ENCODE assay signal across 14 mouse cellular contexts in genomic region chr10:108601672-108602412, GRCm38 (mm10).
DNase-seq lines count a peak whose midpoint lies in the region; ATAC-seq and TF ChIP-seq lines count a peak whose summit lies in the region.
"Had no signal": no experiment of that assay in that cellular context is flagged by ENCODE, and none has a peak within 500 bp of the region (broad histone marks: within the 10 kb centered on the region; RNA-seq: fewer than 3 reads in every experiment).

No protein-coding gene starts in this region.

- H3K9ac ChIP-seq in hindbrain, embryonic 13.5 days = no peak overlapping the region
- H3K9ac ChIP-seq in hindbrain, embryonic 12.5 days = no peak overlapping the region
- no peak overlapping the region for H3K9ac ChIP-seq in neural tube, embryonic 15.5 days (replicated peaks)
- no peak overlapping the region for H3K9ac ChIP-seq in heart, embryonic 14.5 days (ENCODE audit: low read length)
- H3K9ac ChIP-seq: intestine, embryonic 15.5 days; limb, embryonic 13.5 days had no signal

- WGBS in hindbrain, embryonic 13.5 days = 87% methylated on average over 8 of the region's 8 CpGs
- 90% methylated on average over 8 of the region's 8 CpGs for WGBS in hindbrain, embryonic 12.5 days
- 83% methylated on average over 8 of the region's 8 CpGs for WGBS in neural tube, embryonic 15.5 days
- WGBS in heart, embryonic 14.5 days = 12% methylated on average over 8 of the region's 8 CpGs
- 60% methylated on average over 8 of the region's 8 CpGs for WGBS in olfactory bulb, adult 2 months

- H3K27me3 ChIP-seq in hindbrain, embryonic 13.5 days = no peaks in the 10 kb centered on the region
- H3K27me3 ChIP-seq in hindbrain, embryonic 12.5 days = no peaks in the 10 kb centered on the region
- H3K27me3 ChIP-seq in neural tube, embryonic 15.5 days (replicated peaks) = no peaks in the 10 kb centered on the region
- no peaks in the 10 kb centered on the region for H3K27me3 ChIP-seq in heart, embryonic 14.5 days (ENCODE audit: control insufficient read depth, insufficient read depth, low read length)
- H3K27me3 ChIP-seq: intestine, embryonic 15.5 days; limb, embryonic 13.5 days had no signal

- H3K27ac ChIP-seq in hindbrain, embryonic 13.5 days = 0 out of 2 replicates have a peak overlapping the region, but pooled peaks have one; percentile 13
- H3K27ac ChIP-seq in hindbrain, embryonic 12.5 days = no peak overlapping the region
- H3K27ac ChIP-seq in neural tube, embryonic 15.5 days (replicated peaks) = 0 out of 2 replicates have a peak overlapping the region, but pooled peaks have one; percentile 5
- peak overlapping the region in 1 of 2 experiments; percentile 59; a peak in 2 of 4 replicates for H3K27ac ChIP-seq in heart, embryonic 14.5 days (replicated peaks in 1 of 2; ENCODE audit: control insufficient read depth in 1 of 2, insufficient read depth in 1 of 2, low read depth in 2 of 2, low read length in 2 of 2)
- H3K27ac ChIP-seq in olfactory bulb, adult 2 months (ENCODE audit: insufficient read depth, low read depth, low read length) = peak overlapping the region; percentile 75
- H3K27ac ChIP-seq: gastrocnemius, adult 2 months; intestine, embryonic 15.5 days; limb, embryonic 13.5 days had no signal

- no peak for TF ChIP-seq CTCF in olfactory bulb, adult 2 months (IDR thresholded peaks at IDR 0.05; ENCODE audit: insufficient read depth, low read depth, low read length)

- H3K9me3 ChIP-seq in hindbrain, embryonic 13.5 days = peaks cover 10% of the 10 kb centered on the region
- peaks cover 10% of the 10 kb centered on the region; the same call in 1 of the 2 replicates for H3K9me3 ChIP-seq in hindbrain, embryonic 12.5 days (replicated peaks)
- peaks cover 4% of the 10 kb centered on the region; the same call in 1 of the 2 replicates for H3K9me3 ChIP-seq in neural tube, embryonic 15.5 days (replicated peaks)
- peaks cover 11% of the 10 kb centered on the region for H3K9me3 ChIP-seq in heart, embryonic 14.5 days (ENCODE audit: control insufficient read depth, low read length)
- H3K9me3 ChIP-seq: intestine, embryonic 15.5 days had no signal

- no peak for TF ChIP-seq POLR2A in olfactory bulb, adult 2 months (IDR thresholded peaks at IDR 0.05; ENCODE audit: insufficient read depth, low read depth, low read length)

- no peak for DNase-seq in neural tube, embryonic 10.5 days (ENCODE audit: extremely low spot score, low spot score)
- no peak for DNase-seq in frontal cortex, adult 2 months (ENCODE audit: extremely low spot score in 1 of 2, low spot score in 1 of 2)
- DNase-seq: cerebellum, adult 8-10 months; gastrocnemius, adult 2 months; kidney, postnatal 10 days; lung, postnatal 14 days; thymus, postnatal 25 days had no signal

- ATAC-seq in hindbrain, embryonic 13.5 days (ENCODE audit: low FRiP score) = no peak
- no peak for ATAC-seq in hindbrain, embryonic 12.5 days (ENCODE audit: low FRiP score)
- ATAC-seq in neural tube, embryonic 15.5 days (ENCODE audit: low FRiP score) = no peak
- no peak for ATAC-seq in heart, embryonic 14.5 days (ENCODE audit: insufficient number of reproducible peaks, insufficient read depth, low FRiP score, low read depth)
- ATAC-seq: intestine, embryonic 15.5 days had no signal

- peaks cover 10% of the 10 kb centered on the region for H3K36me3 ChIP-seq in hindbrain, embryonic 13.5 days
- H3K36me3 ChIP-seq in hindbrain, embryonic 12.5 days = no peaks in the 10 kb centered on the region
- H3K36me3 ChIP-seq in neural tube, embryonic 15.5 days = peaks cover 11% of the 10 kb centered on the region
- H3K36me3 ChIP-seq in heart, embryonic 14.5 days (ENCODE audit: control insufficient read depth, insufficient read depth, low read length) = no peaks in the 10 kb centered on the region
- H3K36me3 ChIP-seq: intestine, embryonic 15.5 days; limb, embryonic 13.5 days had no signal

- H3K4me2 ChIP-seq in hindbrain, embryonic 13.5 days = no peak overlapping the region
- no peak overlapping the region for H3K4me2 ChIP-seq in hindbrain, embryonic 12.5 days (replicated peaks)
- H3K4me2 ChIP-seq in neural tube, embryonic 15.5 days = no peak overlapping the region
- peak overlapping the region; percentile 54 for H3K4me2 ChIP-seq in heart, embryonic 14.5 days (ENCODE audit: low read length)
- H3K4me2 ChIP-seq: intestine, embryonic 15.5 days; limb, embryonic 13.5 days had no signal

- H3K4me1 ChIP-seq in hindbrain, embryonic 13.5 days (replicated peaks) = peaks cover 6% of the 10 kb centered on the region; the same call in 1 of the 2 replicates
- no peaks in the 10 kb centered on the region for H3K4me1 ChIP-seq in hindbrain, embryonic 12.5 days
- 0 out of 2 replicates have a peak, but pooled peaks cover 2% of the 10 kb centered on the region for H3K4me1 ChIP-seq in neural tube, embryonic 15.5 days
- peaks cover 2 to 16% of the 10 kb centered on the region in 2 experiments; a peak in 3 of 4 replicates for H3K4me1 ChIP-seq in heart, embryonic 14.5 days (ENCODE audit: control insufficient read depth in 2 of 2, insufficient read depth in 2 of 2, low read length in 2 of 2)
- H3K4me1 ChIP-seq in olfactory bulb, adult 2 months (ENCODE audit: control insufficient read depth, insufficient read depth, low read length) = no peaks in the 10 kb centered on the region
- H3K4me1 ChIP-seq: intestine, embryonic 15.5 days; limb, embryonic 13.5 days had no signal

- no peak overlapping the region for H3K4me3 ChIP-seq in hindbrain, embryonic 13.5 days
- H3K4me3 ChIP-seq in hindbrain, embryonic 12.5 days = no peak overlapping the region
- no peak overlapping the region for H3K4me3 ChIP-seq in neural tube, embryonic 15.5 days (replicated peaks)
- no peak overlapping the region for H3K4me3 ChIP-seq in heart, embryonic 14.5 days (ENCODE audit: control insufficient read depth in 1 of 2, insufficient read depth in 1 of 2, low read depth in 1 of 2, low read length in 2 of 2)
- H3K4me3 ChIP-seq in olfactory bulb, adult 2 months (ENCODE audit: insufficient read depth, low read depth, low read length) = no peak overlapping the region
- H3K4me3 ChIP-seq: gastrocnemius, adult 2 months; intestine, embryonic 15.5 days; limb, embryonic 13.5 days had no signal
